Mouse (Mus musculus): ENCODE measurements at regions not wholly inside any gene's neighbourhood (a gene's known extent, or its start where the extent isn't known, plus 50 kb on each side); places are given as distances from the start of the nearest gene placed in this dataset.

GRCm38 (mm10) chr4:71517921-71518404 lies 239.8 kb downstream of the Gm11232 start:
- Histone ChIP-seq H3K27me3 (ENCODE audit: control insufficient read depth, insufficient read depth, insufficient read length) (no peaks in the 10 kb centered on the region), H3K36me3 (ENCODE audit: control insufficient read depth, insufficient read depth) (no peaks in the 10 kb centered on the region), H3K4me3 (ENCODE audit: insufficient read depth, poor library complexity, severe bottlenecking) (no peak overlapping the region), H3ac (ENCODE audit: control insufficient read depth, insufficient read length, low read depth) (no peak overlapping the region), H3K79me3 (ENCODE audit: low read depth) (no peaks in the 10 kb centered on the region), H3K79me2 (ENCODE audit: control insufficient read depth, insufficient read depth) (no peaks in the 10 kb centered on the region)
- TF ChIP-seq FOSL1 (IDR thresholded peaks at IDR 0.05; ENCODE audit: insufficient read depth, low read length, poor library complexity, severe bottlenecking) (no peak), USF1 (IDR thresholded peaks at IDR 0.05; ENCODE audit: low read depth) (no peak), CTCF (IDR thresholded peaks at IDR 0.05; ENCODE audit: control insufficient read depth, insufficient read depth, insufficient read length) (no peak), CEBPB (IDR thresholded peaks at IDR 0.05; ENCODE audit: low read depth) (no peak), MYOG (IDR thresholded peaks at IDR 0.05; ENCODE audit: control insufficient read depth, extremely low read depth, insufficient read length) (no peak), MYOD1 (IDR thresholded peaks at IDR 0.05; ENCODE audit: control insufficient read depth, insufficient read length, low read depth) (no peak), MAX (IDR thresholded peaks at IDR 0.05) (no peak)

DNA sequence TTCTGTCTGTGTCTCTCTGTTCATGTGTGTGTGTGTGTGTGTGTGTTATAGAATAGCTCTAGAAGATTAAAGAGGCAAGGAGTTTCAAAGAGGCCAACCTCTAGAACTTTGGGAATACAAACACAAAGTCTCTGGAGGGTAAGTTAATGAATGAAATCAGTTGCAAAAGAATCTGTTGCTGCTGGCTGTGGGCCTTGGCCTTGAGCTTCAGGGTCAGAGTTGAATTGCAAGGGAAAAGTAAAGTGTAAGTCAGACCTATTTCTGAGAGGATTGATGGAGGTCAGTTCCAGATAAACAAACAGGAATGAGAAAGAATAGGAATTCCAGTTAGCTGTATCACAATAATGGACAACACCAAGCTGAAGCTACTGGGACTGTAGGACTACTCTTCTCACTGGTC lies 250.9 kb downstream of the Gm11232 start:
- Histone ChIP-seq H3K4me3 (ENCODE audit: insufficient read depth, poor library complexity, severe bottlenecking) (no peak overlapping the region), H3ac (ENCODE audit: control insufficient read depth, insufficient read length, low read depth) (no peak overlapping the region), H3K36me3 (ENCODE audit: control insufficient read depth, insufficient read depth) (no peaks in the 10 kb centered on the region), H3K27me3 (ENCODE audit: control insufficient read depth, insufficient read depth, insufficient read length) (no peaks in the 10 kb centered on the region), H3K79me2 (ENCODE audit: control insufficient read depth, insufficient read depth) (no peaks in the 10 kb centered on the region), H3K79me3 (ENCODE audit: low read depth) (no peaks in the 10 kb centered on the region)
- TF ChIP-seq CEBPB (IDR thresholded peaks at IDR 0.05; ENCODE audit: low read depth): no peak
- TF ChIP-seq MAX (IDR thresholded peaks at IDR 0.05): no peak
- no peak for TF ChIP-seq MYOG (IDR thresholded peaks at IDR 0.05; ENCODE audit: control insufficient read depth, extremely low read depth, insufficient read length)
- TF ChIP-seq CTCF (IDR thresholded peaks at IDR 0.05; ENCODE audit: control insufficient read depth, insufficient read depth, insufficient read length): no peak
- no peak for TF ChIP-seq FOSL1 (IDR thresholded peaks at IDR 0.05; ENCODE audit: insufficient read depth, low read length, poor library complexity, severe bottlenecking)
- TF ChIP-seq USF1 (IDR thresholded peaks at IDR 0.05; ENCODE audit: low read depth): no peak
- no peak for TF ChIP-seq MYOD1 (IDR thresholded peaks at IDR 0.05; ENCODE audit: control insufficient read depth, insufficient read length, low read depth)

DNA sequence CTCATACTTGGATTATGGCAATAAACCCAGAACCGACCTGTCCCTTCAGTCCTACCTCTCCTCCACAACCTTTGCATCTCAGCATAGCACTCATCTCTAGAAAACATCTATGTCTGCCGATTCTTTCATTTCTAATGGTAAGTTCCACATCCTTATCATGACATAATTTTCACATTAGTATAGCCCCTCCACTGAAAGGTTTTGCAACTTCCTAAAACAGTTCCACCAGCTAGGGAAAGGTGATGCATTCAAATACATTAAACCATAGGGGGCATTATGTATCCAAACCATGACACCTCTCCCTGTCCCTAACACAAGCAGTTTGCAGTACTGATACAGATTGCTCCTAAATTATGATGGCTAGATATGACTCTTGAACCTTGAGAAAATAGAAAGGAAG lies 268.0 kb downstream of the Gm11232 start:
- TF ChIP-seq MYOD1 (IDR thresholded peaks at IDR 0.05; ENCODE audit: control insufficient read depth, insufficient read length, low read depth) (no peak), USF1 (IDR thresholded peaks at IDR 0.05; ENCODE audit: low read depth) (no peak)
- no peaks in the 10 kb centered on the region for H3K79me3 ChIP-seq (ENCODE audit: low read depth)
- H3K27me3 ChIP-seq (ENCODE audit: control insufficient read depth, insufficient read depth, insufficient read length): no peaks in the 10 kb centered on the region
- H3ac ChIP-seq (ENCODE audit: control insufficient read depth, insufficient read length, low read depth): no peak overlapping the region
- no peak overlapping the region for H3K4me3 ChIP-seq (ENCODE audit: insufficient read depth, poor library complexity, severe bottlenecking)
- no peaks in the 10 kb centered on the region for H3K36me3 ChIP-seq (ENCODE audit: control insufficient read depth, insufficient read depth)
- no peaks in the 10 kb centered on the region for H3K79me2 ChIP-seq (ENCODE audit: control insufficient read depth, insufficient read depth)

DNA sequence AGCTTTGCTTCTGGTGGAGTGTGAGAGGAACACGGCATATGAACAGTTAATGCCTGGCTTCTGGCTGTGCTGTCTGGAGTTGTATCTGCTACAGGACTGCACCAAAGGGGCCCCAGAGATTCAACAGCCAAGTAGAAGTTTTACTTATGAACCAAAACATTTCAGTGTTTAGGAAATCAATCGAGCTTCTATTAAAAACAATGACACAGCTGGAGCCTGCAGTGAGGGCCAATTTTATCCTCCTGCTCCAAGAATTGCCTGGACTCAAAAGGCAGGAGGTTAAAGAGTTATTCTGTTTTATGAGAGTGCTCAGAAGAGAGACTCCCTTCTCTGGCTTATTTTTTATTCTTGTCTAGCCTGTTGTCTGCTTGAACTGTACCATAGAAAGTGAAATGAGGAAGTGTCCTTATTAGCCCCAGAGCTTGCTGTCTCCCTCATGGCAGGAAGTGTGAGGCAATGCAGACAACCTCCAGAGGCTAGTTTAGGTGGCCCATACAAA lies 269.1 kb downstream of the Gm11232 start:
- H3K79me3 ChIP-seq (ENCODE audit: low read depth): no peaks in the 10 kb centered on the region
- H3ac ChIP-seq (ENCODE audit: control insufficient read depth, insufficient read length, low read depth): no peak overlapping the region
- H3K4me3 ChIP-seq (ENCODE audit: insufficient read depth, poor library complexity, severe bottlenecking): no peak overlapping the region
- H3K36me3 ChIP-seq (ENCODE audit: control insufficient read depth, insufficient read depth): no peaks in the 10 kb centered on the region
- no peaks in the 10 kb centered on the region for H3K27me3 ChIP-seq (ENCODE audit: control insufficient read depth, insufficient read depth, insufficient read length)
- no peaks in the 10 kb centered on the region for H3K79me2 ChIP-seq (ENCODE audit: control insufficient read depth, insufficient read depth)
- TF ChIP-seq MYOD1 (IDR thresholded peaks at IDR 0.05; ENCODE audit: control insufficient read depth, insufficient read length, low read depth) (no peak), CEBPB (IDR thresholded peaks at IDR 0.05; ENCODE audit: low read depth) (no peak), FOSL1 (IDR thresholded peaks at IDR 0.05; ENCODE audit: insufficient read depth, low read length, poor library complexity, severe bottlenecking) (no peak), MAX (IDR thresholded peaks at IDR 0.05) (no peak), CTCF (IDR thresholded peaks at IDR 0.05; ENCODE audit: control insufficient read depth, insufficient read depth, insufficient read length) (no peak), USF1 (IDR thresholded peaks at IDR 0.05; ENCODE audit: low read depth) (no peak), MYOG (IDR thresholded peaks at IDR 0.05; ENCODE audit: control insufficient read depth, extremely low read depth, insufficient read length) (no peak)

DNA sequence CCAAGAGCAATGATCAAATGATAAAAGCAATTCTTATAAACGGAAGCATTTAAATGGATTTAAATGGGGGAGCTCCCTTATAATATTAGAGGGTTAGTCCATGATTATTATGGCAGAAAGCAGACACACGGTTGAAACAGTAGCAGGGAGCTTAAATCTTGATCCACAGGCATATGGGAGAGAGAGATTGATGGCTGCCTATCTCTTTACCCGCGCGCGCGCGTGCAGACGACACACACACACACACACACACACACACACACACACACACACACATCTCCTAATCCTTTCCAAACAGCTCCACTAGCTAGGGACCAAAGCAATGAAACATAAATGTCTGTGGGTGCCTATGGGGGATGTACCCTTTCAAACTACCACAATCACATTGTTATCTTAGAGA lies 269.7 kb downstream of the Gm11232 start:
- H3K36me3 ChIP-seq (ENCODE audit: control insufficient read depth, insufficient read depth): no peaks in the 10 kb centered on the region
- H3K4me3 ChIP-seq (ENCODE audit: insufficient read depth, poor library complexity, severe bottlenecking): no peak overlapping the region
- no peaks in the 10 kb centered on the region for H3K79me2 ChIP-seq (ENCODE audit: control insufficient read depth, insufficient read depth)
- TF ChIP-seq MAX (IDR thresholded peaks at IDR 0.05): no peak
- H3K79me3 ChIP-seq (ENCODE audit: low read depth): no peaks in the 10 kb centered on the region
- no peaks in the 10 kb centered on the region for H3K27me3 ChIP-seq (ENCODE audit: control insufficient read depth, insufficient read depth, insufficient read length)
- no peak overlapping the region for H3ac ChIP-seq (ENCODE audit: control insufficient read depth, insufficient read length, low read depth)

DNA sequence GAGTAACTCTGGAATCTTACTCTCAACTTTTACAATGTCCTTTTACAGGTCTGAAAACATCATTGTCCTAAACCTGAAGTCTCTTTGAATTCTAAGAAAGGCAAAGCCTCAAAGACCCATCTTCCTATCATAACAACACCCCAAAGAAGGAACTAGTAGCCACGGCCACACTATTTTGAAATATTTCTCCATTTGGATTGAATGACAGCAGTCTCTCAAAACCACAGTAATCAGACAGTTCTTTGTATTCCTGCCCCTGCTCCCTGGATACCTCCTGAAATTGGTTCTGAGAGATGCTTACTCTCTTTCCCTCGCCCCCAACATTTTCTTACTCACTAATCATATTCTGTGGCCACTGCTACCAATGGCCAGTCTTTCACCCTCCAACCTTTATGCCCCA lies 276.8 kb downstream of the Gm11232 start:
- TF ChIP-seq MAX (IDR thresholded peaks at IDR 0.05) (no peak), CEBPB (IDR thresholded peaks at IDR 0.05; ENCODE audit: low read depth) (no peak), MYOG (IDR thresholded peaks at IDR 0.05; ENCODE audit: control insufficient read depth, extremely low read depth, insufficient read length) (no peak), USF1 (IDR thresholded peaks at IDR 0.05; ENCODE audit: low read depth) (no peak), FOSL1 (IDR thresholded peaks at IDR 0.05; ENCODE audit: insufficient read depth, low read length, poor library complexity, severe bottlenecking) (no peak), CTCF (IDR thresholded peaks at IDR 0.05; ENCODE audit: control insufficient read depth, insufficient read depth, insufficient read length) (no peak), MYOD1 (IDR thresholded peaks at IDR 0.05; ENCODE audit: control insufficient read depth, insufficient read length, low read depth) (no peak)
- H3K4me3 ChIP-seq (ENCODE audit: insufficient read depth, poor library complexity, severe bottlenecking): no peak overlapping the region
- no peaks in the 10 kb centered on the region for H3K27me3 ChIP-seq (ENCODE audit: control insufficient read depth, insufficient read depth, insufficient read length)

More for the DNA sequence above, 276.8 kb downstream of the Gm11232 start:
- Histone ChIP-seq H3K79me2 (ENCODE audit: control insufficient read depth, insufficient read depth) (no peaks in the 10 kb centered on the region), H3ac (ENCODE audit: control insufficient read depth, insufficient read length, low read depth) (no peak overlapping the region), H3K79me3 (ENCODE audit: low read depth) (no peaks in the 10 kb centered on the region), H3K36me3 (ENCODE audit: control insufficient read depth, insufficient read depth) (no peaks in the 10 kb centered on the region)
